Mouse (Mus musculus) testis, postnatal 10 days (tissue): ENCODE measurements around the gene Selenow.

Experiments
- DNase-seq: peaks from one replicate; pipeline ENCODE4 v3.0.0; 2021; ENCODE audit warnings: low spot score

The Selenow gene

GRCm38 (mm10) chr7:15922220-15922773, at the start of gene Selenow:
TSS of gene Selenow (minus strand) at chr7:15922402.
- DNase-seq = peak; percentile 90

GRCm38 (mm10) chr7:15969674-15970073, 47.5 kb upstream of the Selenow start:
- peak; percentile 40 for DNase-seq

GRCm38 (mm10) chr7:15968322-15968721, 46.1 kb upstream of the Selenow start:
- no peak for DNase-seq

GRCm38 (mm10) chr7:15967312-15967711, 45.1 kb upstream of the Selenow start, which contains the start of gene Ehd2:
TSS of gene Ehd2 (minus strand) at chr7:15967567.
- DNase-seq = peak; percentile 90

- DNase-seq = no peak
Observed at GRCm38 (mm10) chr7:15966489-15966888, 44.3 kb upstream of the Selenow start.

- DNase-seq = no peak
Observed at GRCm38 (mm10) chr7:15963798-15964652, 41.8 kb upstream of the Selenow start.

- DNase-seq = peak; percentile 90
Observed at GRCm38 (mm10) chr7:15962311-15963288, 40.4 kb upstream of the Selenow start.

GRCm38 (mm10) chr7:15961798-15962197, 39.6 kb upstream of the Selenow start:
- DNase-seq = no peak

GRCm38 (mm10) chr7:15961239-15961638, 39.0 kb upstream of the Selenow start:
- DNase-seq = no peak

GRCm38 (mm10) chr7:15960691-15961090, 38.5 kb upstream of the Selenow start:
- no peak for DNase-seq

- DNase-seq = peak; percentile 46
Observed at GRCm38 (mm10) chr7:15956143-15956542, 33.9 kb upstream of the Selenow start.

GRCm38 (mm10) chr7:15955509-15955908, 33.3 kb upstream of the Selenow start:
- DNase-seq = peak; percentile 36

- DNase-seq = peak; percentile 71
Observed at GRCm38 (mm10) chr7:15954978-15955443, 32.8 kb upstream of the Selenow start.

- DNase-seq = no peak
Observed at GRCm38 (mm10) chr7:15954436-15954835, 32.2 kb upstream of the Selenow start.

GRCm38 (mm10) chr7:15953307-15954074, 31.3 kb upstream of the Selenow start:
- DNase-seq = peak; percentile 57

GRCm38 (mm10) chr7:15952416-15952815, 30.2 kb upstream of the Selenow start:
- peak; percentile 38 for DNase-seq

- no peak for DNase-seq
Observed at GRCm38 (mm10) chr7:15950008-15950407, 27.8 kb upstream of the Selenow start.

- no peak for DNase-seq
Observed at GRCm38 (mm10) chr7:15949216-15949790, 27.1 kb upstream of the Selenow start.

GRCm38 (mm10) chr7:15948381-15948941, 26.3 kb upstream of the Selenow start:
- peak; percentile 95 for DNase-seq

- DNase-seq = no peak
Observed at GRCm38 (mm10) chr7:15947653-15948260, 25.6 kb upstream of the Selenow start.
